Mouse (Mus musculus) testis, adult 10 weeks (tissue): ENCODE measurements around the gene Rnf144b. TPM values are rescaled to one million over a fixed set of nuclear protein-coding genes. Genes with fewer than 3 reads are reported as not detected.

Experiments used
- polyA plus RNA-seq: library from polyadenylated mRNA; stranded (reverse); fragments of 350-450 nt; fragmentation: Illumina TruSeq; extraction: RNeasy Lipid Tissue Mini Kit (QIAGEN cat#74804); gene quantifications from one replicate; pipeline ENCODE4 v1.2.3, GENCODE M21; 2014; ENCODE audit warnings: low read depth, low replicate concordance

Rnf144b gene
- polyA plus RNA-seq, result 37.6 TPM

DNA sequence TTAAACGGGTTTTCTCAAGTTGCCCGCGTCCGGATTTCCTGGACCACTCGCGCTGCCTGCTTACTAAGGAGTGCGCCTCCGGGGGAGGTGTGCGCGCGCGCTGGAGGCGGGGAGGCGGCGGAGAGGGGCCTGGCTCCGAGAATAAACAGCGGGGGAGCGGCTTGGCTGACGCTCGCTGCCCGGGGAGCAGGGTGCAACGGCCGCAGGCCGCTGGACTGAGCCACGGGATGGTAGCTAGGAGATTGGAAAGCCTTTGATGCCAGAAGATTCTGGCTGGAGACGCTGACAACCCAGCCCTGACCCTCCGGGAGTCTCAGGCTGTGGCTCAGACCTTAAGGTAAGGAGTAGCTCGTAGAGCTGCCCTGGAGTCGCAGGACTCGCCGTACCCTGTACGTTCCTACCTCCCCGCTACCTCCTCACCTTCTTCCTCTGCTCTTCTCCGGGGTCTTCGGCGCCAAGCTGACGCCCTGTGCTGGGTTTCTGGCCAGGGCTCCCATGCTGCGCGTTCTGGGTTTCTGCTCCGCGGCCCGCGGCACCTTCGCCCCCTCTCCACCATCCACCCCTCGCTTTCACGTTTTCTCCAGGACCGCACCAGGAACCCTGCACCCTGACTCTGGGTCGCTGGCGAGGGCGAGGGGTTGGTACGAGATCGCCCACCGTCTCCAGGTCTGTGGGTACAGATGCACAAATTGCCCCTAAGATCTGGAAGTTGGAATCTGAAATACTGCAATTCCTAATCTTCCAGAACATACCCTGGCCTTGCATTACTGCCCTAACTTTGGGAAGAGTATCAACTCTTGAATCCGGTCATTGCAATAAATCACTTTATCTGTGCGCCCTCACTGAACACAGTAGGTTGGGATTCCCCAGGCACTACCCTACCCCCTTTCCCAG, at the start of gene Rnf144b:
TSS of gene Rnf144b (plus strand) at position 120 of the 894 bp plus-strand sequence.

DNA sequence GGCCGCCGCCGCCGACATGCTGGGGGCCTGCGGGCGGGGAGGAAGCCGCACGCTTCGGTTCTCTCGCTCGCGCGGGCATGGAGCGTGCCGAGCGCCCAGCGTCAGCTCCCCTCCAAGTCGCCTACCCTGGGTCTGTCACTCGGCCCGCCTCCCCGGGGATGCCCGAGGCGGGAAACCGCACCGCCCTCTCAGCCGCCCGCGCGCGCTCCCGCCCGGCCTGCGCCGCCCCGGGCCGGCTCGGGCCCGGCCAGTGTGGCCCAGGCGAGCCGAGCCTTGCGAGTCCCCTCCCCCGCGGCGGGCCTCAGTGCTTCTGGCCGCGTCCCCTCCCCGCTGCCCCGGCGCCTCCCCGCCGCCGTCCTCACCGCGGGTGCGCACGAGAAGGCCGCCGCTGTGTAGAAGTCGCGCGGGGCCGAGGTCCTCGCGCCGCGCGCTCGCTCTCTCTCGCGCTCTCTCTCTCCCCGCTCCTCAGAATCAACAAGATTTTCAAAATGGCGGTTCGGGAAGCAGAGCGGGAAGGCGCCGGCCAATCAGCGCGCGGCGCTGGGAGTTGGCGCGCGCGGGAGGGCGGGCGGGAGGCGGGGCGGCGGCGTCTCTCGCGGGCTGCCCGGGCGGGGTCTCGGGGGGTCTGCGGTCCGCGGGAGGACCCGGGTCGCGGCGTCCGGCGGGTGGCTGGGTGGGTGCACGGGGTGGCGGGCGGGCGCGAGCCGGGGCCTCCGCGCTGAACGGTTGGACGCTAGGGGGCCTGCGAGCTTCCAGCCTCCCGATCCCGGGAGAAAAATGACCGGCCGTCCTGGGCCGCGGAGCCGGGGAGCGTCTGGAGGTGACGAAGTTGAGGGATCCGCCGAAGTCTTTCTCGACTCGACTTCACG, 16.5 kb upstream of the Rnf144b start, which contains the start of gene Dek:
TSS of gene Dek (minus strand) at position 491 of the 869 bp plus-strand sequence.

Other genes with a start within 250 kb of the Rnf144b start
- 2.5 TPM for gene Kif13a, start 192.8 kb upstream of the Rnf144b start, polyA plus RNA-seq
- gene Nhlrc1, start 107.8 kb upstream of the Rnf144b start, polyA plus RNA-seq, result 1.1 TPM
- gene Kdm1b, start 79.2 kb upstream of the Rnf144b start, polyA plus RNA-seq, result 15.3 TPM
- 20.4 TPM for gene Tpmt, start 77.9 kb upstream of the Rnf144b start, polyA plus RNA-seq
- 121 TPM for gene Dek, start 16.5 kb upstream of the Rnf144b start, polyA plus RNA-seq